Mouse (Mus musculus) heart, postnatal 14 days (tissue): Measurements from ENCODE around the gene Fam83f. TPM values are rescaled to one million over a fixed set of nuclear protein-coding genes. Genes with fewer than 3 reads are reported as not detected.
A peak's percentile ranks its signal among the peaks of the same experiment; 100 is the strongest.

Experiments
- DNase-seq, 2 experiments: peaks; one replicate each; pipeline ENCODE4 v3.0.0; 2021 to 2022
- intact Hi-C: fragments of 180-260 bp; cut with DNase I; formaldehyde crosslinking; loops from one replicate; pipeline ENCODE4 v1.15.1; 2025
- total RNA-seq, 2 experiments: library from RNA; stranded (reverse); gene quantifications; 2 replicates each; pipeline ENCODE4 v1.2.3; 2021

The Fam83f gene
- total RNA-seq, 2 experiments from 2014 or later, result 0.12 TPM

- intact Hi-C loops, result no loop called here
- no peak for DNase-seq
Measured at GRCm38 (mm10) chr15:80658815-80659471, 12.7 kb upstream of the Fam83f start.

GRCm38 (mm10) chr15:80660963-80661362, 10.7 kb upstream of the Fam83f start:
- intact Hi-C loops, result no loop called here
- DNase-seq, result peak in 1 of 2 experiments; percentile 33

GRCm38 (mm10) chr15:80664444-80664843, 7.2 kb upstream of the Fam83f start:
- intact Hi-C loops, result no loop called here
- DNase-seq, result no peak

GRCm38 (mm10) chr15:80672810-80673209, 1.2 kb downstream of the Fam83f start:
- intact Hi-C loops, result no loop called here
- no peak for DNase-seq

- no peak for DNase-seq
- intact Hi-C loops, result no loop called here
Measured at GRCm38 (mm10) chr15:80673337-80674095, 1.9 kb downstream of the Fam83f start.

- intact Hi-C loops, result loop anchor here (5.0 kb wide), 1 partner anchor 32 kb away; no protein-coding TSS in a partner anchor
- DNase-seq, result no peak
Measured at GRCm38 (mm10) chr15:80674700-80675099, 3.1 kb downstream of the Fam83f start.

- DNase-seq, result peak; percentile 28 to 33
- intact Hi-C loops, result loop anchor here (5.0 kb wide), 1 partner anchor 37 kb away; no protein-coding TSS in a partner anchor
Measured at GRCm38 (mm10) chr15:80679515-80680215, 8.0 kb downstream of the Fam83f start.

- intact Hi-C loops, result no loop called here
- DNase-seq, result peak in 1 of 2 experiments; percentile 19
Measured at GRCm38 (mm10) chr15:80680347-80681030, 8.8 kb downstream of the Fam83f start.

- DNase-seq, result no peak
Measured at GRCm38 (mm10) chr15:80681466-80681881, 9.8 kb downstream of the Fam83f start.

GRCm38 (mm10) chr15:80682343-80682742, 10.7 kb downstream of the Fam83f start:
- DNase-seq, result no peak
- intact Hi-C loops, result no loop called here

More at GRCm38 (mm10) chr15:80681466-80681881, 9.8 kb downstream of the Fam83f start:
- intact Hi-C loops, result no loop called here

- intact Hi-C loops, result no loop called here
- DNase-seq, result no peak
Measured at GRCm38 (mm10) chr15:80683151-80683550, 11.5 kb downstream of the Fam83f start.

- DNase-seq, result no peak
- intact Hi-C loops, result no loop called here
Measured at GRCm38 (mm10) chr15:80683990-80684389, 12.3 kb downstream of the Fam83f start.

GRCm38 (mm10) chr15:80684786-80685602, 13.3 kb downstream of the Fam83f start:
- no peak for DNase-seq
- intact Hi-C loops, result no loop called here

GRCm38 (mm10) chr15:80685603-80685895, 13.9 kb downstream of the Fam83f start:
- DNase-seq, result no peak
- intact Hi-C loops, result no loop called here

GRCm38 (mm10) chr15:80688536-80688935, 16.9 kb downstream of the Fam83f start:
- intact Hi-C loops, result no loop called here
- DNase-seq, result no peak

GRCm38 (mm10) chr15:80693492-80693891, 21.8 kb downstream of the Fam83f start:
- DNase-seq, result no peak
- intact Hi-C loops, result loop anchor here (2.0 to 5.0 kb wide), 2 partner anchors 59 to 406 kb away; partner anchors contain the start of gene Cacna1i

- intact Hi-C loops, result loop anchor here (2.0 to 5.0 kb wide), 3 partner anchors 354 to 428 kb away; partner anchors contain the start of gene Cacna1i
Measured at GRCm38 (mm10) chr15:80694125-80694910, 22.7 kb downstream of the Fam83f start.

GRCm38 (mm10) chr15:80697564-80697963, 25.9 kb downstream of the Fam83f start:
- intact Hi-C loops, result no loop called here
- no peak for DNase-seq

More at GRCm38 (mm10) chr15:80694125-80694910, 22.7 kb downstream of the Fam83f start:
- peak; percentile 70 to 74 for DNase-seq
